Mouse (Mus musculus) intestine, embryonic 14.5 days (tissue): ENCODE measurements around the gene Crispld2. TPM values are rescaled to one million over a fixed set of nuclear protein-coding genes. Genes with fewer than 3 reads are reported as not detected.

Experiments used
- ATAC-seq: fragments of 200-750 bp; cut with Nextera tagmentation; replicated peaks from 2 replicates; pipeline ENCODE4 v1.8.0; 2017; ENCODE audit warnings: low read depth, moderate number of reproducible peaks, moderate TSS enrichment, moderate library complexity; ENCODE audit not compliant: low FRiP score, low TSS enrichment
- DNase-seq: peaks from one replicate; pipeline ENCODE4 v3.0.0-alpha.2; 2018; ENCODE audit warnings: low spot score
- H3K27ac ChIP-seq: fragments of 300-500 bp; sonication (generic); 2 replicates; pipeline ENCODE4 v1.5.1; 2014; ENCODE audit warnings: low read depth, mild to moderate bottlenecking, control low read depth
- H3K27me3 ChIP-seq: fragments of 300-500 bp; sonication (generic); replicated peaks from 2 replicates; pipeline ENCODE4 v1.6.1; 2014; ENCODE audit warnings: low read length, control low read depth; ENCODE audit not compliant: control insufficient read depth, insufficient read depth
- H3K36me3 ChIP-seq: fragments of 300-500 bp; sonication (generic); 2 replicates; pipeline ENCODE4 v1.6.1; 2014; ENCODE audit warnings: low read length, control low read depth; ENCODE audit not compliant: control insufficient read depth, insufficient read depth
- H3K4me1 ChIP-seq: fragments of 300-500 bp; sonication (generic); replicated peaks from 2 replicates; pipeline ENCODE4 v1.6.1; 2014; ENCODE audit warnings: low read length, control low read depth, mixed read lengths; ENCODE audit not compliant: control insufficient read depth, insufficient read depth
- H3K4me2 ChIP-seq: fragments of 300-500 bp; sonication (generic); 2 replicates; pipeline ENCODE4 v1.6.1; 2014; ENCODE audit warnings: low read length
- H3K4me3 ChIP-seq: fragments of 300-500 bp; sonication (generic); 2 replicates; pipeline ENCODE4 v1.5.1; 2014; ENCODE audit warnings: low read depth, low read length, control low read depth, mixed read lengths
- H3K9ac ChIP-seq: fragments of 300-500 bp; sonication (generic); 2 replicates; pipeline ENCODE4 v1.6.1; 2014; ENCODE audit warnings: mild to moderate bottlenecking, low read length
- H3K9me3 ChIP-seq: fragments of 300-500 bp; sonication (generic); 2 replicates; pipeline ENCODE4 v1.6.1; 2016; ENCODE audit warnings: low read length, control low read depth; ENCODE audit not compliant: control insufficient read depth
- WGBS: fragments of 180-500 bp; shearing (Covaris S2); extraction: QIAGEN DNeasy Blood & Tissue Kit; methylation state at CpG from one replicate; pipeline ENCODE4 v1.1.7; 2014; 5-methylcytosine and 5-hydroxymethylcytosine counted together
- polyA plus RNA-seq: library from polyadenylated mRNA; unstranded; fragments of >200 nt; fragmentation: Nextera tagmentation; extraction: Ambion mirVana; gene quantifications from 2 replicates; pipeline ENCODE4 v1.2.1, GENCODE M21; 2014

The Crispld2 gene
- 18.0 and 22.0 TPM in 2 replicates for polyA plus RNA-seq

DNA sequence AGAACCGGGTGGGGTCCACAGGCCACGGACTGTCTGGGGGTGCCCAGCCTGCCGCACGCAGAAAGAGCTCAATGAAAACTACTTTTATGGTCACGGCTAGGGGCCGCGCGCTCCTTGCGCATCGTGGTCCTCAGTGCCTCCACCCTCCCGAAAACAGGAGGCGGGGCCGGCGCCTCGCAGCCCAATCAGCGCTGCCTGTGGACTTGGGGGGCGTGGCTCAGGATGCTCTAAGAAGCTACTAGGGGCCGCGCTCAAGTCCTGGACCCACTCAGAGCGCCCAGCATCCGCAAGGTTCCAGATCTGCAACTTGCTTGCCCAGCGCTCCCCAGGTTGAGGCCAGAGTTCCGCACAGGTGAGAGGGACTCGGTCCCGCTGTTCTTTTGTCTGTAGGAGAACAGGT is at the start of gene Crispld2:
Crispld2 (plus strand) TSS at position 190 of the 400 bp plus-strand sequence.
- peaks cover 24% of the 10 kb centered on the region for H3K4me1 ChIP-seq
- peak within 1 kb of the TSS; percentile 51 for H3K4me2 ChIP-seq
- H3K4me3 ChIP-seq = peak within 1 kb of the TSS; percentile 44
- under 1% methylated on average over 25 of the region's 25 CpGs for WGBS
- H3K27ac ChIP-seq = peak within 1 kb of the TSS; percentile 27; the same call in 1 of the 2 replicates
- H3K9ac ChIP-seq = peak within 1 kb of the TSS; percentile 35
- no peaks in the 10 kb centered on the region for H3K27me3 ChIP-seq
- H3K36me3 ChIP-seq = no peaks in the 10 kb centered on the region
- no peaks in the 10 kb centered on the region for H3K9me3 ChIP-seq
- peak; percentile 88 for ATAC-seq
- DNase-seq = peak; percentile 89

GRCm38 (mm10) chr8:119943616-119944015 is 48.6 kb upstream of the Crispld2 start:
- H3K27ac ChIP-seq = no peak overlapping the region
- no peaks in the 10 kb centered on the region for H3K27me3 ChIP-seq
- no peak overlapping the region for H3K4me2 ChIP-seq
- 0 out of 2 replicates have a peak, but pooled peaks cover 9% of the 10 kb centered on the region for H3K4me1 ChIP-seq
- H3K4me3 ChIP-seq = no peak overlapping the region
- H3K9me3 ChIP-seq = no peaks in the 10 kb centered on the region
- no peak overlapping the region for H3K9ac ChIP-seq
- ATAC-seq (no peak), DNase-seq (no peak)
- peaks cover 70% of the 10 kb centered on the region for H3K36me3 ChIP-seq
- 88% methylated on average over 10 of the region's 10 CpGs for WGBS

GRCm38 (mm10) chr8:119944096-119944811 is 48.0 kb upstream of the Crispld2 start:
- Histone ChIP-seq H3K4me3 (no peak overlapping the region), H3K9ac (no peak overlapping the region), H3K4me2 (no peak overlapping the region), H3K36me3 (peaks cover 73% of the 10 kb centered on the region), H3K27ac (no peak overlapping the region), H3K9me3 (no peaks in the 10 kb centered on the region), H3K4me1 (0 out of 2 replicates have a peak, but pooled peaks cover 9% of the 10 kb centered on the region), H3K27me3 (no peaks in the 10 kb centered on the region)
- ATAC-seq (0 out of 2 replicates have a peak, but pooled peaks have one; percentile 26), DNase-seq (peak; percentile 92)
- 65% methylated on average over 9 of the region's 9 CpGs for WGBS

DNA sequence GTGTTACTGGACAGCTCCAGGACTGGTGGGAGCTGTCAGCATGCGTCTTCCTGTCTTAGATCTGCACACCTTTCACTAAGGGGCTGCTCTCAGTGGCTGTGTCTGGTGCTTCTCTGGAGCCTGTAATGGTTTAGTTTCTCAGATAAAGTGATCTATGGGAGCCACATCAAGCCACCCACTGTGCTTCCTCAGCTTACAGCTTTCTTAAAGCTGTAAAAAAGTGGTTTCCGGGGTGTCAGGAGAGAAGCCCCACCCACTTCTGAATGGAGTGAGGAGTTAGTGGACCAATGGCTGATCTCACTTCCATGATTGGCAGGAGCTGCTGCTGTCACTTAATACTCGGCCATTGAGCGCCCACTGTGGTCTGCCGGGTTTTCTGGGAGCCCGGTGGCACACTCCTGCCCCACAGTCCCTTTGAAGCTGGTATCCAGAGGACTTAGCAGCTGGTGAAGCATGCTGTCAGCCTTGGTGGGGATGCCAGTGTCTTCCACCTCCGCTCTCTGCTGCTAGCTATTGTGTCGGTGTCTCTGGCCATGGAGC is 45.8 kb upstream of the Crispld2 start:
- Histone ChIP-seq H3K4me3 (no peak overlapping the region), H3K9me3 (no peaks in the 10 kb centered on the region), H3K9ac (no peak overlapping the region), H3K27me3 (no peaks in the 10 kb centered on the region), H3K36me3 (peaks cover 77% of the 10 kb centered on the region), H3K27ac (no peak overlapping the region), H3K4me1 (0 out of 2 replicates have a peak, but pooled peaks cover 9% of the 10 kb centered on the region), H3K4me2 (no peak overlapping the region)
- 73% methylated on average over 8 of the region's 8 CpGs for WGBS
- no peak for ATAC-seq
- DNase-seq = no peak

DNA sequence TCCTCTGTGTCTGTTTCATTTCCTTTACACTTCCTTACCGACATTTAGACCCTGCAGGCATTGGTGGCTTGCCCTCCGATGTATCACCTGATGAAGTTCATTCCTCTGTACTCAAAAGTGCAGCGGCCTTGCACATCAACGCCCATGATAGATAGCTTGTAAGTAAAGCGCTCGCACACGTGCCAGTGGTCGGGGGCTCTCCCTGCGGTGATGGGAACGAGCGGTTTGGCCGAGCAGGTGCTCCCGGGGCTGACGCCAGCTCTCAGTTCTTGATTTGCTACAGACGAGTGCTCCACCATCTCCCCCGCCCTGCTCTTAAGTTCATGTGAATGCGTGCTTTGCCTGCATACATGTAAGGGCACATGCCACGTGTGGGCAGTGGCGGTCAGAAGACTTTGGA is 44.6 kb upstream of the Crispld2 start:
- Histone ChIP-seq H3K36me3 (peaks cover 77% of the 10 kb centered on the region), H3K27ac (no peak overlapping the region), H3K9me3 (no peaks in the 10 kb centered on the region), H3K9ac (no peak overlapping the region), H3K4me3 (no peak overlapping the region), H3K4me2 (no peak overlapping the region), H3K4me1 (0 out of 2 replicates have a peak, but pooled peaks cover 9% of the 10 kb centered on the region), H3K27me3 (no peaks in the 10 kb centered on the region)
- 72% methylated on average over 19 of the region's 19 CpGs for WGBS
- ATAC-seq = no peak
- no peak for DNase-seq

GRCm38 (mm10) chr8:119948340-119948739 is 43.9 kb upstream of the Crispld2 start:
- no peaks in the 10 kb centered on the region for H3K9me3 ChIP-seq
- no peaks in the 10 kb centered on the region for H3K27me3 ChIP-seq
- 0 out of 2 replicates have a peak, but pooled peaks cover 9% of the 10 kb centered on the region for H3K4me1 ChIP-seq
- peaks cover 77% of the 10 kb centered on the region for H3K36me3 ChIP-seq
- no peak overlapping the region for H3K4me2 ChIP-seq
- H3K4me3 ChIP-seq = no peak overlapping the region
- no peak for ATAC-seq
- no peak for DNase-seq
- no peak overlapping the region for H3K9ac ChIP-seq
- H3K27ac ChIP-seq = no peak overlapping the region
- WGBS = 89% methylated on average over 15 of the region's 15 CpGs

DNA sequence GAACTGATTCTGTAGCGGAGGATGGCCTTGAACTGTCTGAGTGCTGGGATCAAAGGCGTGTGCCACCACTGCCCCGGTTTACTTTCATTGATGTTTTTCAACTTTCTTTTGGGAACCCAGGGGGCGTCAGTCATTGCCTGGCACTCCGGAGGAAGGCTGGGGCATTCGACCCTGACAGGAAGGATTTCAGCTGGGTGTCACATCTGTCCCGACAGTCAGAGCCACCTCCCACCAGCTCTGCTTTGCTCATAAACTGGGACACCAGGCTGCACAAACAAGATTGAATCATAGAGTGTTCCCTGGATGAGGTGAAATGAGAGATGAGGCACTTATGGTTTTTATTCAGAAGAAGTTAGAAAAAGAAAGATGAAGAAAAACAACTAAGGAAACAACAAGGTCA is 40.0 kb upstream of the Crispld2 start:
- Histone ChIP-seq H3K9me3 (no peaks in the 10 kb centered on the region), H3K4me2 (no peak overlapping the region), H3K27ac (no peak overlapping the region), H3K4me3 (no peak overlapping the region), H3K27me3 (no peaks in the 10 kb centered on the region), H3K9ac (no peak overlapping the region), H3K36me3 (peaks cover 97% of the 10 kb centered on the region), H3K4me1 (no peaks in the 10 kb centered on the region)
- WGBS = 85% methylated on average over 7 of the region's 7 CpGs
- no peak for DNase-seq
- no peak for ATAC-seq

GRCm38 (mm10) chr8:119952747-119953146 is 39.5 kb upstream of the Crispld2 start:
- 76% methylated on average over 5 of the region's 5 CpGs for WGBS

More at GRCm38 (mm10) chr8:119952747-119953146, 39.5 kb upstream of the Crispld2 start:
- Histone ChIP-seq H3K27me3 (no peaks in the 10 kb centered on the region), H3K4me1 (no peaks in the 10 kb centered on the region), H3K36me3 (peaks cover 97% of the 10 kb centered on the region), H3K4me2 (no peak overlapping the region), H3K9ac (no peak overlapping the region), H3K27ac (no peak overlapping the region), H3K4me3 (no peak overlapping the region), H3K9me3 (no peaks in the 10 kb centered on the region)
- no peak for DNase-seq
- ATAC-seq = no peak
